Mouse (Mus musculus) stomach, postnatal 0 days (tissue): ENCODE measurements around the gene Thsd4. TPM values are rescaled to one million over a fixed set of nuclear protein-coding genes. Genes with fewer than 3 reads are reported as not detected.

Experiments used
- ATAC-seq: fragments of 200-750 bp; cut with Nextera tagmentation; 2 replicates; pipeline ENCODE4 v1.8.0; 2017; ENCODE audit not compliant: low FRiP score, low TSS enrichment
- DNase-seq: peaks from one replicate; pipeline ENCODE4 v3.0.0-alpha.2; 2016; ENCODE audit warnings: low spot score
- H3K27ac ChIP-seq: fragments of 300-500 bp; sonication (generic); replicated peaks from 2 replicates; pipeline ENCODE4 v1.5.1; 2014; ENCODE audit warnings: mild to moderate bottlenecking, control low read depth
- H3K27me3 ChIP-seq: fragments of 300-500 bp; sonication (generic); 2 replicates; pipeline ENCODE4 v1.6.1; 2014; ENCODE audit warnings: low read length; ENCODE audit not compliant: control insufficient read depth, insufficient read depth
- H3K36me3 ChIP-seq: fragments of 300-500 bp; sonication (generic); 2 replicates; pipeline ENCODE4 v1.6.1; 2014; ENCODE audit warnings: low read length, mixed read lengths; ENCODE audit not compliant: control insufficient read depth, insufficient read depth
- H3K4me1 ChIP-seq: fragments of 300-500 bp; sonication (generic); replicated peaks from 2 replicates; pipeline ENCODE4 v1.6.1; 2014; ENCODE audit warnings: antibody characterized with exemption; ENCODE audit not compliant: control insufficient read depth, insufficient read depth
- H3K4me2 ChIP-seq: fragments of 300-500 bp; sonication (generic); replicated peaks from 2 replicates; pipeline ENCODE4 v1.6.1; 2014; ENCODE audit warnings: low read depth, mild to moderate bottlenecking, control low read depth, moderate library complexity
- H3K4me3 ChIP-seq: fragments of 300-500 bp; sonication (generic); 2 replicates; pipeline ENCODE4 v1.5.1; 2014; ENCODE audit warnings: low read depth, low read length, control low read depth
- H3K9ac ChIP-seq: fragments of 300-500 bp; sonication (generic); 2 replicates; pipeline ENCODE4 v1.6.1; 2014; ENCODE audit warnings: mild to moderate bottlenecking, low read length, control low read depth, mixed read lengths
- H3K9me3 ChIP-seq: fragments of 300-500 bp; sonication (generic); 2 replicates; pipeline ENCODE4 v1.6.1; 2016; ENCODE audit warnings: low read length; ENCODE audit not compliant: control insufficient read depth
- CTCF ChIP-seq: IDR thresholded peaks from 2 replicates; pipeline ENCODE4 v1.5.1; 2016; ENCODE audit warnings: antibody characterized with exemption, low read depth, mild to moderate bottlenecking, moderate library complexity
- EP300 ChIP-seq: optimal IDR thresholded peaks from 2 replicates; pipeline ENCODE3; 2016; ENCODE audit warnings: antibody characterized with exemption
- WGBS: fragments of 180-500 bp; shearing (Covaris S2); extraction: QIAGEN DNeasy Blood & Tissue Kit; methylation state at CpG from one replicate; pipeline ENCODE4 v1.1.7; 2014; 5-methylcytosine and 5-hydroxymethylcytosine counted together
- polyA plus RNA-seq: library from polyadenylated mRNA; unstranded; fragments of >200 nt; fragmentation: Nextera tagmentation; extraction: Ambion mirVana; gene quantifications from 2 replicates; pipeline ENCODE4 v1.2.1, GENCODE M21; 2015

The Thsd4 gene
- polyA plus RNA-seq, 1 experiment from 2014 or later = 10.7 TPM

GRCm38 (mm10) chr9:60166990-60167389, 354.9 kb downstream of the Thsd4 start:
- H3K27me3 ChIP-seq = no peaks in the 10 kb centered on the region
- no peaks in the 10 kb centered on the region for H3K36me3 ChIP-seq
- 76% methylated on average over 4 of the region's 4 CpGs for WGBS
- H3K27ac ChIP-seq = no peak overlapping the region
- H3K4me2 ChIP-seq = no peak overlapping the region
- peak; percentile 72 for TF ChIP-seq CTCF
- no peak for TF ChIP-seq EP300
- H3K4me3 ChIP-seq = no peak overlapping the region
- no peaks in the 10 kb centered on the region for H3K9me3 ChIP-seq
- ATAC-seq = no peak
- H3K4me1 ChIP-seq = no peaks in the 10 kb centered on the region
- peak; percentile 35 for DNase-seq
- H3K9ac ChIP-seq = no peak overlapping the region

- Histone ChIP-seq H3K27ac (no peak overlapping the region), H3K4me2 (no peak overlapping the region), H3K9me3 (no peaks in the 10 kb centered on the region), H3K4me3 (no peak overlapping the region), H3K9ac (no peak overlapping the region), H3K27me3 (no peaks in the 10 kb centered on the region), H3K4me1 (no peaks in the 10 kb centered on the region), H3K36me3 (no peaks in the 10 kb centered on the region)
- ATAC-seq (no peak), DNase-seq (no peak)
- no peak for TF ChIP-seq EP300
- no peak for TF ChIP-seq CTCF
- 18% methylated on average over 5 of the region's 5 CpGs for WGBS
These were observed 361.0 kb downstream of the Thsd4 start for GRCm38 (mm10) chr9:60160855-60161254.

- no peak for ATAC-seq
- TF ChIP-seq EP300 (no peak), CTCF (no peak)
- 78% methylated on average over 7 of the region's 7 CpGs for WGBS
- Histone ChIP-seq H3K36me3 (no peaks in the 10 kb centered on the region), H3K4me2 (no peak overlapping the region), H3K9me3 (no peaks in the 10 kb centered on the region), H3K4me3 (no peak overlapping the region), H3K4me1 (no peaks in the 10 kb centered on the region), H3K27me3 (no peaks in the 10 kb centered on the region), H3K9ac (no peak overlapping the region), H3K27ac (no peak overlapping the region)
- no peak for DNase-seq
These were observed 361.7 kb downstream of the Thsd4 start for GRCm38 (mm10) chr9:60160194-60160593.

- H3K9me3 ChIP-seq = no peaks in the 10 kb centered on the region
- WGBS = 91% methylated on average over 1 of the region's 1 CpGs
- no peaks in the 10 kb centered on the region for H3K36me3 ChIP-seq
- no peak for TF ChIP-seq EP300
- TF ChIP-seq CTCF = peak; percentile 53
- H3K27me3 ChIP-seq = no peaks in the 10 kb centered on the region
- no peak overlapping the region for H3K9ac ChIP-seq
- ATAC-seq (no peak), DNase-seq (no peak)
- H3K4me3 ChIP-seq = no peak overlapping the region
- H3K4me2 ChIP-seq = no peak overlapping the region
- H3K27ac ChIP-seq = no peak overlapping the region
- H3K4me1 ChIP-seq = no peaks in the 10 kb centered on the region
These were observed 368.9 kb downstream of the Thsd4 start for GRCm38 (mm10) chr9:60152990-60153389.

GRCm38 (mm10) chr9:60151897-60152627, 369.8 kb downstream of the Thsd4 start:
- DNase-seq = peak; percentile 26
- Histone ChIP-seq H3K4me3 (no peak overlapping the region), H3K36me3 (no peaks in the 10 kb centered on the region), H3K4me1 (no peaks in the 10 kb centered on the region), H3K4me2 (no peak overlapping the region), H3K27ac (no peak overlapping the region), H3K27me3 (no peaks in the 10 kb centered on the region), H3K9ac (no peak overlapping the region), H3K9me3 (no peaks in the 10 kb centered on the region)
- ATAC-seq = peak; percentile 77; the same call in 1 of the 2 replicates
- WGBS = 36% methylated on average over 11 of the region's 11 CpGs
- TF ChIP-seq EP300 (no peak), CTCF (no peak)

- no peak overlapping the region for H3K4me2 ChIP-seq
- no peaks in the 10 kb centered on the region for H3K4me1 ChIP-seq
- 85% methylated on average over 1 of the region's 1 CpGs for WGBS
- no peak overlapping the region for H3K4me3 ChIP-seq
- no peak overlapping the region for H3K27ac ChIP-seq
- H3K9ac ChIP-seq = no peak overlapping the region
- no peaks in the 10 kb centered on the region for H3K9me3 ChIP-seq
- DNase-seq (no peak), ATAC-seq (no peak)
- H3K36me3 ChIP-seq = no peaks in the 10 kb centered on the region
- no peaks in the 10 kb centered on the region for H3K27me3 ChIP-seq
- TF ChIP-seq EP300 (no peak), CTCF (no peak)
These were observed 371.3 kb downstream of the Thsd4 start for GRCm38 (mm10) chr9:60150511-60150910.
